Comparison of ENCODE assay signal across 14 mouse cellular contexts in the genomic region with DNA sequence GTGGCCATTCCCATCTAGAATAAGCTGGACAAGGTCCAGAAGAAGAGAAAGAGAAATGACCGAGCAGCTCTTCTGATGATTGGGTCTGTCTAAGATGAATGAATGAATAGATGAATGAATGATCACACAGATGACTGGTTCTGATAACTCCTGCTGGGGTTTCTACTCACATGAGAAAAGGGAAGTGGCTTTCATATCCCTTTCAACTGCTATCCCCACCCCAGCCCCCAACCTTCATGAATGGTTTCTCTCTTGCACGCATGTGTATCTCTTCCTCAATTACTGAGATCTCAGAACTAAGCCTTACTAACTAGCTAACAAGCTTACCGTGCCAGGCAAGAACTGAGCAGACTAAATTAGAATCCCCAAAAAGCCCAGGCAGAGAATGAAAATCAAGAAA.
DNase-seq lines count a peak whose midpoint lies in the region; ATAC-seq and TF ChIP-seq lines count a peak whose summit lies in the region.
"Had no signal": no experiment of that assay in that cellular context is flagged by ENCODE, and none has a peak within 500 bp of the region (broad histone marks: within the 10 kb centered on the region; RNA-seq: fewer than 3 reads in every experiment).

No protein-coding gene starts in this region.

- no peaks in the 10 kb centered on the region for H3K27me3 ChIP-seq in spleen, adult 2 months (ENCODE audit: control insufficient read depth, insufficient read depth, low read length)
- H3K27me3 ChIP-seq: embryonic facial prominence, embryonic 15.5 days had no signal

- no peak for TF ChIP-seq POLR2A in spleen, adult 2 months (IDR thresholded peaks at IDR 0.05; ENCODE audit: low read depth, low read length)

- no peak overlapping the region for H3K27ac ChIP-seq in spleen, adult 2 months (ENCODE audit: insufficient read depth, low read length)
- H3K27ac ChIP-seq: embryonic facial prominence, embryonic 15.5 days; heart, embryonic 10.5 days; stomach, postnatal 0 days had no signal

- no peak for TF ChIP-seq CTCF in spleen, adult 2 months (IDR thresholded peaks at IDR 0.05; ENCODE audit: extremely low read depth, insufficient read depth, insufficient read length, insufficient replicate concordance)

- ATAC-seq in monocyte, adult 5-6 weeks (replicated peaks; ENCODE audit: insufficient number of reproducible peaks, low FRiP score, low TSS enrichment, poor library complexity, severe bottlenecking) = no peak
- ATAC-seq: forebrain, embryonic 14.5 days had no signal

- DNase-seq in monocyte, adult 2 months (ENCODE audit: low read depth in 1 of 2, low spot score in 2 of 2) = peak; percentile 18 to 19
- DNase-seq in c-Kit-positive CD71-negative TER-119-negative erythroid progenitor cells, embryonic 14.5 days (ENCODE audit: low read depth) = peak; percentile 58
- peak; percentile 22 to 36 for DNase-seq in spleen, adult 2 months (ENCODE audit: low read depth in 1 of 2, low spot score in 2 of 2)
- no peak for DNase-seq in heart, postnatal 4 days
- DNase-seq in layer of hippocampus, adult 9-11 months = no peak
- no peak for DNase-seq in ovary, postnatal 14 days (ENCODE audit: low spot score)
- DNase-seq: adrenal gland, postnatal 25 days; lung, adult 18-20 months; right cerebral cortex, postnatal 4 days had no signal

- no peak overlapping the region for H3K4me3 ChIP-seq in spleen, adult 2 months (ENCODE audit: extremely low read depth, insufficient read depth, insufficient read length)
- H3K4me3 ChIP-seq: embryonic facial prominence, embryonic 15.5 days; heart, embryonic 10.5 days had no signal

- H3K36me3 ChIP-seq in spleen, adult 2 months (ENCODE audit: control insufficient read depth, insufficient read depth, low read length) = no peaks in the 10 kb centered on the region
- H3K36me3 ChIP-seq: embryonic facial prominence, embryonic 15.5 days; heart, embryonic 10.5 days had no signal

- H3K4me1 ChIP-seq in spleen, adult 2 months (ENCODE audit: control insufficient read depth, insufficient read depth, insufficient read length) = peaks cover 2% of the 10 kb centered on the region; the same call in 1 of the 2 replicates
- H3K4me1 ChIP-seq: embryonic facial prominence, embryonic 15.5 days; heart, embryonic 10.5 days had no signal

- WGBS in spleen, adult 2 months = 10% methylated on average over 3 of the region's 3 CpGs

Comparison
In these comparisons a context has a peak if more than half of its experiments do, and no peak if none do; other contexts are left out.
1. DNase-seq: peak in monocyte, adult 2 months (2 of 2), c-Kit-positive CD71-negative TER-119-negative erythroid progenitor cells, embryonic 14.5 days (single experiment) and spleen, adult 2 months (2 of 2); none in heart, postnatal 4 days (single experiment), layer of hippocampus, adult 9-11 months (single experiment) and ovary, postnatal 14 days (single experiment).